Mouse (Mus musculus): ENCODE measurements around the gene Bcl2. TPM values are rescaled to one million over a fixed set of nuclear protein-coding genes. Genes with fewer than 3 reads are reported as not detected.

Bcl2 gene
- polyA plus RNA-seq, 1 experiment from 2014 or later: 8.1 TPM

DNA sequence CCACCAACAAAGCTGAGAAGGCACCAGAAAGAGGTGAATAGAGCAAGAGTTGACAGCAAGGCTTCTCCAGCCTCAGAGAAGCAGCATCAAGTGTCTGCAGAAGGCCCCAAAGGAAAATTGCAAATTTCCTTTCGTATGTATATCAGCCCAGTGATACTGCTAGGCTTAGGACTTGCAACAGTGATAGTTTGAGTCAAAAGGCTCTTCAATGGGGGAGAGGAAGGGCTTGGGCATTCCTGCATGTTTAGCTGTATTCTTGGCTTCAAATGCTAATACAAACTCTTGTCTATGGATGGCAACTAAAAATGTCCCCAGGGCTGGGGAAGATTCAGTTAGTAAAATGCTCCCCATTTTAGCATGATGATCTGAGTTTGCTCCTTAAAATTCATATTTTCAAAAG lies 149.6 kb downstream of the Bcl2 start:
- H3K4me1 ChIP-seq: peaks cover 15% of the 10 kb centered on the region
- H3K4me3 ChIP-seq: no peak overlapping the region
- no peaks in the 10 kb centered on the region for H3K36me3 ChIP-seq (replicated peaks)
- 82% methylated on average over 1 of the region's 1 CpGs for WGBS
- H3K27ac ChIP-seq: no peak overlapping the region
- DNase-seq (ENCODE audit: extremely low spot score, low spot score): no peak
- H3K9me3 ChIP-seq: no peaks in the 10 kb centered on the region
- H3K27me3 ChIP-seq (ENCODE audit: poor library complexity, severe bottlenecking): no peaks in the 10 kb centered on the region

DNA sequence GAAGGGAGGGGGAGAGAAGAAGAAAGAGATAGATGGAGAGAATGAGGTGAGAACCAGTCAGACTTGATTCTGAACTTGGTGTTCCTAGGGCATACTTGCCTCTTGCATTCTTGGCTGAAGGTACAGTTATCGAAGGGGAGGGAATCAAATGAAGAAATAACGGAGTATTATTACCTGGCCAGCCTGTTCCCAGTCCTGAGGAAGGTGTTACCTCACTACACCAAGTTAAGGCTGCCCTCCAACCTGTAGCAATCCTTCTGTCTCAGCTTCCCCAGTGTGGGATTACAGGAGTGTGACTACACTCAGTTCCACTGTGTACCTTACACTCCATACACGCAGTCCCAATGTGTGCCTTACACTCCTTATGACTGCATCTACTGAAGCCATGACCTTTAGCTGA lies 151.3 kb downstream of the Bcl2 start:
- 97% methylated on average over 3 of the region's 3 CpGs for WGBS
- no peaks in the 10 kb centered on the region for H3K36me3 ChIP-seq (replicated peaks)
- H3K4me3 ChIP-seq: no peak overlapping the region
- H3K27me3 ChIP-seq (ENCODE audit: poor library complexity, severe bottlenecking): no peaks in the 10 kb centered on the region
- no peak for DNase-seq (ENCODE audit: extremely low spot score, low spot score)
- no peaks in the 10 kb centered on the region for H3K9me3 ChIP-seq
- H3K27ac ChIP-seq: no peak overlapping the region
- peaks cover 12% of the 10 kb centered on the region for H3K4me1 ChIP-seq

DNA sequence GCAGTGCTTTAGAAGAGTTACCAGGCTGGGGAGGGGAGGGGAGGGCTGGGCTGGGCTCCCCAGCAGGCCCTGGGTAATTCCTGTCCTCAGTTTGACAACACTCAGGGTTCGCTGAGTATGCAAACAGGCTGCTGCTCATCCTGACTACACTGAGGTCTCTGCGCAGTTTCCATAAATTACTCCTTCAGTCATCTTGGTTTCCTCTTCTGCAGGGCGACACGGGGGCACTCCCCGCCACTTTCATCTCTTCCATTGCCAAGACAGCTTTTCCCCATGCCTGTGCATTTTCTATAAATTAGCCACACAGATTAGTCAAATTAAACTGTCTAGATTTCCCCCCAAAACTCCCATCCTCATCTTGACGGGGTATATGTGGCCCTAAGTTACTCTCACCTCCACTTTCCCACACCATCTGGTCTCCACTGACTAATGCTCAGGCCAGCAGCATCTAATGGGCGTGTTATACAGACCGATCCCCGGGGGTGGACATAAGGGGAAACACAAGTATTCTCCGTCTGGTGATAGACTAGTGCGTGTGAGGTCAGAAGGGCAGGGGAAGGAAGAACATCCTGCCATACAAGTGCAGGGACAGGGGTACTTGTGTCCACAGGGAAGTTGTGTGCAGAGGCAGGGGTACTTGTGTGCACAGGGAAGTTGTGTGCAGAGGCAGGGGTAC lies 152.9 kb downstream of the Bcl2 start:
- no peak for DNase-seq (ENCODE audit: extremely low spot score, low spot score)
- Histone ChIP-seq H3K9me3 (no peaks in the 10 kb centered on the region), H3K36me3 (replicated peaks) (no peaks in the 10 kb centered on the region), H3K4me3 (no peak overlapping the region), H3K4me1 (peaks cover 10% of the 10 kb centered on the region; the same call in 1 of the 2 replicates), H3K27ac (no peak overlapping the region), H3K27me3 (ENCODE audit: poor library complexity, severe bottlenecking) (no peaks in the 10 kb centered on the region)
- WGBS: 81% methylated on average over 11 of the region's 11 CpGs

DNA sequence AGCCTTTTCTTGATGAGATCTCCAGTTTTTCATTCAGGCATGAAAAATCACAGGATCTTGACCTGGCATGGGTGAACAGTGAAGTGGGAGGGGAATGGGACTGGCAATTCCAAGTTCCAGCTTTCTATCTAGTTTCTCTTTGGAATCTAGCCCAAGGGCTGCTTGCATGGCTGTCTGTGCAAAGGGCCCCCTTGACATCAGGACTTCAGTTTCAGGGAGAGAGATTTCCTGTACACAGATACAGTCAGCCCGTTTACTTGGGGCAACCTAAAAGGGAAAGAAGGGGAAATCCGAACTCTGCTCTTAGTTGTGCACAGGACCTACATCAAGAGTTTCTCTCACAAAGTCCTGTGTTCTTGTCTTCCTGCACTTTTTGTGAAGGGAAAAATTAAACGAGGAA lies 154.0 kb downstream of the Bcl2 start:
- 77% methylated on average over 3 of the region's 3 CpGs for WGBS
- Histone ChIP-seq H3K9me3 (no peaks in the 10 kb centered on the region), H3K27me3 (ENCODE audit: poor library complexity, severe bottlenecking) (no peaks in the 10 kb centered on the region), H3K4me3 (no peak overlapping the region), H3K27ac (no peak overlapping the region), H3K36me3 (replicated peaks) (no peaks in the 10 kb centered on the region), H3K4me1 (peaks cover 10% of the 10 kb centered on the region; the same call in 1 of the 2 replicates)
- no peak for DNase-seq (ENCODE audit: extremely low spot score, low spot score)

- WGBS: 85% methylated on average over 2 of the region's 2 CpGs
- no peak overlapping the region for H3K4me3 ChIP-seq
Measured at GRCm38 (mm10) chr1:106559116-106559605, 154.9 kb downstream of the Bcl2 start.

GRCm38 (mm10) chr1:106555498-106556168 lies 158.4 kb downstream of the Bcl2 start:
- H3K4me1 ChIP-seq: peaks cover 6% of the 10 kb centered on the region; the same call in 1 of the 2 replicates
- no peak overlapping the region for H3K27ac ChIP-seq
- no peak for DNase-seq (ENCODE audit: extremely low spot score, low spot score)
- H3K4me3 ChIP-seq: no peak overlapping the region
- no peaks in the 10 kb centered on the region for H3K27me3 ChIP-seq (ENCODE audit: poor library complexity, severe bottlenecking)
- no peaks in the 10 kb centered on the region for H3K9me3 ChIP-seq
- H3K36me3 ChIP-seq (replicated peaks): no peaks in the 10 kb centered on the region
- 83% methylated on average over 9 of the region's 9 CpGs for WGBS

More at GRCm38 (mm10) chr1:106559116-106559605, 154.9 kb downstream of the Bcl2 start:
- no peaks in the 10 kb centered on the region for H3K9me3 ChIP-seq
- H3K36me3 ChIP-seq (replicated peaks): no peaks in the 10 kb centered on the region
- H3K27me3 ChIP-seq (ENCODE audit: poor library complexity, severe bottlenecking): no peaks in the 10 kb centered on the region
- H3K27ac ChIP-seq: no peak overlapping the region
- H3K4me1 ChIP-seq: peaks cover 10% of the 10 kb centered on the region; the same call in 1 of the 2 replicates
- DNase-seq (ENCODE audit: extremely low spot score, low spot score): no peak

DNA sequence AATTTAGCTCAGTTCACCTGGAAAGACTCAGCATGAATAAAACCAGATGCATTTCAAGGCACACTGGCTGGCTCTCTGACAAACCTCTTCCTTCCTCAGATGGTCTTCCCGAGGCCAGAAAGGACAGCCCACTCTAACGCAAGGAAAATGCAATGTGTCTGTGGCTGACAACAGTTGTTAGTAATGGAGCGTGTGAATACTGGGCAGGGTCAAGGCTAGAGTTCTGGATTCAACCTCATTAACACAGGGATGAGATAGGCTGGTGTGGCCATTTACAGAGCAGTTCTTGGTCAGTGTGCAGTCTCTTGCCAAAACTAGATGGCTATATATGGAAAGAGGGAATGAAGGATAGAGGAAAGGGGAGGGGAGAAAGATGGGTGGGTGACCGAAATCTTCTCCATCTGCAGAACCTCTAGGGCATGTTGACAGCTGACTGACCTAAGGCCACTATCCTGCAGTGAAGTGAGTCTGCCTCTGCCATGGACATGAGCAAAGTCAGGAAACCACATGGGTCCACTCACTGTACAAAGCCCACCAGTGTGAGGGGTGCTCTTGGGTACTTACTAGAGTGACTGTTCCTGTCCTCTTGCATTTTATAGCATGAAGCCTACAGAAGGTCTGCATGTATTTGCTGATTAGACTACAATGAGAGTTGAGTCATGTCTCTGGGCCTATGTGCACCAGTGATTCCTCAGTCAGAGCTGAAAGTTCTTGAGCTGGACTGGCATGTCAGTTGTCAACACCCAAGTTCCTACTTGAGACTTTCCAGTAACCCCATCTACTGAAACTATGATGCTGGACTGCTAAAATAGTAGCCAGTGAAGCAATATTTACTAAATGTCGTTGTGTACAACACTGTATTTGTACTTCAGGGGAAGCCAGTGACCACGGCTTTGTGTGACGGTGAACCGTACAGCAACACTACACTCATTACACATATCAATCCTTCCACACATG lies 159.9 kb downstream of the Bcl2 start:
- Histone ChIP-seq H3K4me1 (peaks cover 5% of the 10 kb centered on the region; the same call in 1 of the 2 replicates), H3K36me3 (replicated peaks) (no peaks in the 10 kb centered on the region), H3K4me3 (no peak overlapping the region), H3K27me3 (ENCODE audit: poor library complexity, severe bottlenecking) (no peaks in the 10 kb centered on the region), H3K27ac (no peak overlapping the region), H3K9me3 (no peaks in the 10 kb centered on the region)
- WGBS: 88% methylated on average over 8 of the region's 8 CpGs
- no peak for DNase-seq (ENCODE audit: extremely low spot score, low spot score)

DNA sequence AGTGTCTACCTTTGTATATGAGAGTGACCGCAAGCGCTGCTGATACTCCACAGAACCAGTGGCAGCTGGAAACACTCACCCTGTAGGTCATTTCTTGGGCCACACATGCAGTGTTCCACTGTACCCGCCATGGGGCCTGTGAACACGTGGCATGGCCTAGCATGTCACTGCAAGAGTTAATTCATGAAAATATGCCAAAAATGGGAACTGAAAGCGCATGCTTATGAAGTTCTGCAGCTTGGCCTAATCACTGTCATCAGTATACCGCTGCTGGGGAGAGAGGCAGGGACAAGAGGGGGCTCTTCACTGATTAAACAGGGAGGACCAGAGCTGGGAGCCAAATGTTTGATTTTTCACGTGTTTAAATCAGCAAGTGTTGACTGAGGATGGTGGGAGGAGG lies 161.2 kb downstream of the Bcl2 start:
- DNase-seq (ENCODE audit: extremely low spot score, low spot score): no peak
- H3K27ac ChIP-seq: no peak overlapping the region
- H3K9me3 ChIP-seq: no peaks in the 10 kb centered on the region
- H3K27me3 ChIP-seq (ENCODE audit: poor library complexity, severe bottlenecking): no peaks in the 10 kb centered on the region
- H3K4me1 ChIP-seq: peaks cover 5% of the 10 kb centered on the region; the same call in 1 of the 2 replicates
- WGBS: 89% methylated on average over 7 of the region's 7 CpGs
- H3K36me3 ChIP-seq (replicated peaks): no peaks in the 10 kb centered on the region
- no peak overlapping the region for H3K4me3 ChIP-seq

- 88% methylated on average over 3 of the region's 3 CpGs for WGBS
- no peaks in the 10 kb centered on the region for H3K36me3 ChIP-seq (replicated peaks)
- no peak overlapping the region for H3K27ac ChIP-seq
- H3K27me3 ChIP-seq (ENCODE audit: poor library complexity, severe bottlenecking): no peaks in the 10 kb centered on the region
- no peak for DNase-seq (ENCODE audit: extremely low spot score, low spot score)
- H3K9me3 ChIP-seq: no peaks in the 10 kb centered on the region
- no peak overlapping the region for H3K4me3 ChIP-seq
- peaks cover 5% of the 10 kb centered on the region; the same call in 1 of the 2 replicates for H3K4me1 ChIP-seq
Measured at GRCm38 (mm10) chr1:106550580-106550979, 163.5 kb downstream of the Bcl2 start.

DNA sequence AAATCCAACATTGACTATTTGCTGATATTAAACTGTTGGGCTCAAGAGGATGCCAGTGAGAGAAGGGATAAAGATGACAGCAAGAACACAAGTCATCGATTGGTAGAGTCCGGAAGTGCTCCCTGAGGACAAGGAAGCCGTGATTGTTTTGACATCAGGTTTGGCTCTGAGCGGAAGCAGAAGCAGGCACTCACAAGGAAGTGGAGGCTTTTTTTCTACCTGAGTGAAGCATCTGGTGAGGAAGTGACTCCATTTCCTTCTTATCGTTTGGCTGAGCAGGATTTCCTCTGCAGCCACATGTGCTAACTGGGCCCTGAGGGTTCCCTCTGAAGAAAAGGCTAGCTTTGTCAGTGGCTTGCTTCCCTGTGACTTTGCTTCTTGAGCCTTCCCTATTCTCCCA lies 165.0 kb downstream of the Bcl2 start:
- peaks cover 5% of the 10 kb centered on the region; the same call in 1 of the 2 replicates for H3K4me1 ChIP-seq
- no peak for DNase-seq (ENCODE audit: extremely low spot score, low spot score)
- no peaks in the 10 kb centered on the region for H3K27me3 ChIP-seq (ENCODE audit: poor library complexity, severe bottlenecking)
- H3K4me3 ChIP-seq: no peak overlapping the region
- 0 out of 2 replicates have a peak overlapping the region, but pooled peaks have one; percentile 44 for H3K27ac ChIP-seq
- 86% methylated on average over 5 of the region's 5 CpGs for WGBS
- H3K9me3 ChIP-seq: no peaks in the 10 kb centered on the region
- no peaks in the 10 kb centered on the region for H3K36me3 ChIP-seq (replicated peaks)

GRCm38 (mm10) chr1:106544817-106545612 lies 169.1 kb downstream of the Bcl2 start:
- H3K27ac ChIP-seq: no peak overlapping the region
- 78% methylated on average over 6 of the region's 6 CpGs for WGBS
- H3K4me1 ChIP-seq: peaks cover 14% of the 10 kb centered on the region
- no peaks in the 10 kb centered on the region for H3K9me3 ChIP-seq
- no peaks in the 10 kb centered on the region for H3K27me3 ChIP-seq (ENCODE audit: poor library complexity, severe bottlenecking)
- H3K4me3 ChIP-seq: no peak overlapping the region
- DNase-seq (ENCODE audit: extremely low spot score, low spot score): no peak
- no peaks in the 10 kb centered on the region for H3K36me3 ChIP-seq (replicated peaks)

DNA sequence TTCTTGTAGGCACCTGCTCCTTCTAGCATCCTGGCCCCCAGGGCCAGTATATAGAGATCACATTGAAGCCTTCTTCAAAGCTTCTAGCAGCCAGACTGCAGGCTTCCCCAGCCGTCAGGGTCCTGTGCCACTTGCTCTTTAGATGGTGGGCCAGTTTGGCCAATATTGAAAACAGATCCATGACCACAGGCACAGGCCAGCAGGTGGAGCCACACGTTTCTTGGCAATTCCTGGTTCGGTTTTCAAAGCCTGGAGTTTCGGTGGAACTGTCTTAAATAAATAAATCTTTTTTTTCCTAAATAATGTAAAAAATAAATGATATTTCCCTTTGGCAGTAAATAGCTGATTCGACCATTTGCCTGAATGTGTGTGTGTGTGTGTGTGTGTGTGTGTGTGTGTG lies 171.3 kb downstream of the Bcl2 start:
- H3K4me3 ChIP-seq: no peak overlapping the region
- DNase-seq (ENCODE audit: extremely low spot score, low spot score): no peak
- H3K27me3 ChIP-seq (ENCODE audit: poor library complexity, severe bottlenecking): no peaks in the 10 kb centered on the region
- H3K9me3 ChIP-seq: no peaks in the 10 kb centered on the region
- no peak overlapping the region for H3K27ac ChIP-seq
- H3K36me3 ChIP-seq (replicated peaks): no peaks in the 10 kb centered on the region
- WGBS: 44% methylated on average over 5 of the region's 5 CpGs
- peaks cover 14% of the 10 kb centered on the region for H3K4me1 ChIP-seq
